Mouse (Mus musculus) neural tube, embryonic 11.5 days (tissue): Measurements from ENCODE around the gene Gm42791. TPM values are rescaled to one million over a fixed set of nuclear protein-coding genes. Genes with fewer than 3 reads are reported as not detected.
A peak's percentile ranks its signal among the peaks of the same experiment; 100 is the strongest.

Source experiments
- ATAC-seq: fragments of 200-750 bp; cut with Nextera tagmentation; 2 replicates; pipeline ENCODE4 v1.8.0; 2017; ENCODE audit warnings: moderate number of reproducible peaks, mild to moderate bottlenecking, moderate TSS enrichment, moderate library complexity; ENCODE audit not compliant: insufficient read depth, low FRiP score, low TSS enrichment
- DNase-seq: peaks from one replicate; pipeline ENCODE4 v3.0.0-alpha.2; 2015; ENCODE audit warnings: low spot score
- H3K27ac ChIP-seq: fragments of 300-500 bp; sonication (generic); 2 replicates; pipeline ENCODE4 v1.5.1; 2014; ENCODE audit warnings: low read depth, mild to moderate bottlenecking, low read length
- H3K27me3 ChIP-seq: fragments of 300-500 bp; sonication (generic); 2 replicates; pipeline ENCODE4 v1.6.1; 2014; ENCODE audit warnings: mild to moderate bottlenecking, low read length, mixed read lengths; ENCODE audit not compliant: control insufficient read depth, insufficient read depth
- H3K36me3 ChIP-seq: fragments of 300-500 bp; sonication (generic); 2 replicates; pipeline ENCODE4 v1.6.1; 2014; ENCODE audit warnings: mild to moderate bottlenecking, low read length, moderate library complexity, mixed read lengths; ENCODE audit not compliant: control insufficient read depth, insufficient read depth
- H3K4me1 ChIP-seq: fragments of 300-500 bp; sonication (generic); 2 replicates; pipeline ENCODE4 v1.6.1; 2014; ENCODE audit warnings: low read length, mixed read lengths; ENCODE audit not compliant: control insufficient read depth, insufficient read depth
- H3K4me2 ChIP-seq: fragments of 300-500 bp; sonication (generic); 2 replicates; pipeline ENCODE4 v1.6.1; 2014; ENCODE audit warnings: low read depth, mild to moderate bottlenecking, moderate library complexity
- H3K4me3 ChIP-seq: fragments of 300-500 bp; sonication (generic); 2 replicates; pipeline ENCODE4 v1.5.1; 2014; ENCODE audit warnings: low read depth, low read length
- H3K9ac ChIP-seq: fragments of 300-500 bp; sonication (generic); 2 replicates; pipeline ENCODE4 v1.6.1; 2014; ENCODE audit warnings: mild to moderate bottlenecking, low read length
- H3K9me3 ChIP-seq: fragments of 300-500 bp; sonication (generic); 2 replicates; pipeline ENCODE4 v1.6.1; 2016; ENCODE audit warnings: low read length; ENCODE audit not compliant: control insufficient read depth
- WGBS: fragments of 180-500 bp; shearing (Covaris S2); extraction: QIAGEN DNeasy Blood & Tissue Kit; methylation state at CpG from one replicate; pipeline ENCODE4 v1.1.7; 2014; 5-methylcytosine and 5-hydroxymethylcytosine counted together
- polyA plus RNA-seq: library from polyadenylated mRNA; unstranded; fragments of >200 nt; fragmentation: Nextera tagmentation; extraction: Ambion mirVana; gene quantifications from 2 replicates; pipeline ENCODE4 v1.2.1, GENCODE M21; 2014

Gene Gm42791
- polyA plus RNA-seq, 1 experiment from 2014 or later: 2.0 TPM

DNA sequence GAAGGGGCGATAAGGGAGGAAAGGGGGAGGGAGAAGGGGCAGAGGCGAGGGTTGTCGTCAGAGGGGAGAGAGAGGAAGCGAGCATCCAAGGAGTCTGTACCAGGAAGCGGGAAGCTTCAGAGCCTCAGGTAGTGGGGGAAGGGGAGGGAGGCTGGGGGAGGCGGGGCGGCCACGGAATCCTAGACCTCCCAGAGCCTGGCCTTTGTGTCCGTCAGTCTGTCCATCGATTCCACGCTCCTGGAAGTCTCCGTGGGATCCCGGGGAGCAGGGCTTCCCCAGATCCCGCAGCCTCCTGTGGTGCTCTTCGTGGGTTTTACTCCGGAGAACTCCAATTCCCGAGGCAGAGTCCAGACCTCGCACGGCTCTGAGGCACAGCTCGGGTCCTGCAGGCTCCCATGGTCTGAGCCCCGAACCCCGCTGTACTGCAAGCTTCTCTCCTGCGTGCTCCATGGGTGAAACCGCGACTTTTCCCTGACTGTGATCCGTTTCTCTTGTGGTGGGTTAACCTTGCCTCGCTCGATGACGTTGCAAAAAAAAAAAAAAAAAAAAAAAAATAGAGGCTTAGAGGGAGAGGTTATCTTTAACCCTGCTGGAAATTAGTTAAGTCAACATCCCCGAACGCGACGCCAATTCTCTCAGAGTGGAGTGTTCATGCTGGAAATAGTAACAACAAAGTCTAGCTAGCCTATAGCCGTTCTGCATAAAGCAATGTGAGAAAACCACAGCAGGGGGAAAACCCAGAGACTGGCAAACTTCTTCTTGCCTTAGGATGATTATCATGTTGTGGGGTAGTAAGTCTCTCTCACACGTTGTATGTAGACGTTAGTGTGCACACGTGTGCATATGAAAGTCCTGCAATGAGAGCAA, 20.6 kb upstream of the Gm42791 start:
- ATAC-seq (peak; percentile 45; the same call in 1 of the 2 replicates), DNase-seq (peak; percentile 48)
- H3K27ac ChIP-seq: no peak overlapping the region
- peak overlapping the region; percentile 48 for H3K4me3 ChIP-seq
- H3K4me1 ChIP-seq: no peaks in the 10 kb centered on the region; the same call in 1 of the 2 replicates
- peak overlapping the region; percentile 84 for H3K4me2 ChIP-seq
- H3K9ac ChIP-seq: peak overlapping the region; percentile 66
- no peaks in the 10 kb centered on the region for H3K27me3 ChIP-seq
- no peaks in the 10 kb centered on the region for H3K9me3 ChIP-seq
- no peaks in the 10 kb centered on the region for H3K36me3 ChIP-seq
- 3% methylated on average over 31 of the region's 37 CpGs for WGBS

DNA sequence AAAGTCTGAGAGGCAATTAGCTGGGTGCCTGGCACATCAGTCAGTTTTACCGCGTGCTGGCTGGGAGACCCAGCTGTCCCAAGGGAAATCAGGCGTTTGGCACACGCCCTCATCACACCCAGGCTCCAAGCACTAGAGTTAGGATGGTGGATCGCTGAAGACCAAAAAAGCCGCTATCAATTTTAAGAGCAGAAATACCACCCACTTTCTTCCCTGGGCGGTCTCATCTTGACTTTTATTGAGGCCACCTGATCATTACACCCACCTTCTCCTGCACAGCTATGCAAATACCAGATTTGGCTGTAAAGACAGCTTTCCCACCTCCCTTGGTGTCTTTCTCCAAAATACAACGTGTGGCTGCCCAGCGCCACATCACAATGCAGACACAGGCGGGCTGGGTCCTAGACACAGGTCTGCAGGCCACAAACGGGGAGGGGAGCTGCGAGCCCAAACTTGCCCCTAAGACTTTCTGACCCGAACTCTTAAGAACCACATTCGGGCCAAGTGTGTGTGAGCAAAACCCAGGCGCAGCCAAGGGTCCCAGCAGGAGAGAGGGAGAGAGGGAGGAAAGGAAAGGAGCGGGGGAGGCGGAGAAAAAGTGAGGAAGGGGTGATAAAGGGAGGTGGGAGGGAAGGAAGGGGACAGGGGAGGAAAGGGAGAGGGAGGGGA, 19.8 kb upstream of the Gm42791 start:
- Histone ChIP-seq H3K4me1 (no peaks in the 10 kb centered on the region; the same call in 1 of the 2 replicates), H3K27ac (no peak overlapping the region), H3K27me3 (no peaks in the 10 kb centered on the region), H3K9me3 (no peaks in the 10 kb centered on the region), H3K4me2 (peak overlapping the region; percentile 84), H3K36me3 (no peaks in the 10 kb centered on the region), H3K9ac (peak overlapping the region; percentile 66), H3K4me3 (peak overlapping the region; percentile 48)
- DNase-seq (peak; percentile 25), ATAC-seq (peak; percentile 41; the same call in 1 of the 2 replicates)
- 5% methylated on average over 17 of the region's 17 CpGs for WGBS

DNA sequence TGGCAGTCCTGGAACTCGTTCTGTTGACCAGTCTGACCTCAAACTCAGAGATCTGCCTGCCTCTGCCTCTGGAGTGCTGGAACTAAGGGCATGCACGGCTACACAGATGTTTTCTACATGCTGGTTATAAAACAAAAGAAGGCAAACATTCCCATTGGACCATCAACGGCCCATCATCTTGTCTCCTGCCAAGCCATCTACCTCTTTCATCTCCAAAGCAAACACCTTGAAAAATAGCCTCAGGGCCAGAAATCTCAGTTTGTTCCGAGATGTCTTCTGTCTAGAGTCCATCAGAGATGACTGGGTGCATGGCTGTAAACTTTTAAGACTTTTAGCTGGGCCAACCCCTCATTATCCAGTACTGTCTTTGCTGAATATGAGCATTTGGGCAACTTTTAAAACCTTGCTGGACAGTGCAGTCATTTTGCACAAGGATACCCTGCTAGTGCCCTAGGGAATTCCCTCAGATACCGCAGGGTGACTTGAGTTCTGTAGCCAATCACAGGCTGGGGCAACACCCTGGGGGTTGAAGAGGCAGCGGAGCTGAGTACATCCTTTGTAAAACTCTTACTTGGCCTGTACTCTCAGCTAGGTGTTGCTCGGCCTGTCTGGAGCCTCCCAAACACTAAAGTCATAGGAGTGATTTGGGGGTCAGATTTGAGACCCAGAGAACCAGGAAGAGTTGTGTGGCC, 19.0 kb upstream of the Gm42791 start:
- Histone ChIP-seq H3K4me1 (no peaks in the 10 kb centered on the region; the same call in 1 of the 2 replicates), H3K27ac (no peak overlapping the region), H3K27me3 (no peaks in the 10 kb centered on the region), H3K36me3 (no peaks in the 10 kb centered on the region), H3K9me3 (no peaks in the 10 kb centered on the region), H3K9ac (no peak overlapping the region), H3K4me3 (no peak overlapping the region), H3K4me2 (no peak overlapping the region)
- DNase-seq (no peak), ATAC-seq (no peak)
- 70% methylated on average over 7 of the region's 7 CpGs for WGBS

DNA sequence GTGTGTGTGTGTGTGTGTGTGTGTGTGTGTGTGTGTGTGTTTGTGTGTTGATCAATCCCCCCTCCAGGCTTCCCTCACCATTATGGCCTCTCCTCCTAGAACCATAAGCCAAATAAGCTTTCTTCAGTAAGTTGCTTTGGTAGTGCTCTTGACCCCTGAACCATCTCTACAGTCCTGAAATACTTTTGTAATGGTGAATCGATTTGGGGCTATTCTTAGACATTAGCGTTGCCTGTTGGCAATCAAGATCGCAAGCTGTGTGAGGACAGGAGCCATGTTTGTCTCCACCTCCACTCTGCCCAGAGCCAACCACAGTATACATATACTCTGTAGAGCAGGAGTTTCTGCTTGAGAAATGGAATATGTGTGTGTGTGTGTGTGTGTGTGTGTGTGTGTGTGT, 14.2 kb upstream of the Gm42791 start:
- Histone ChIP-seq H3K27me3 (no peaks in the 10 kb centered on the region), H3K4me1 (peaks cover 3% of the 10 kb centered on the region), H3K4me2 (no peak overlapping the region), H3K36me3 (no peaks in the 10 kb centered on the region), H3K9ac (no peak overlapping the region), H3K27ac (no peak overlapping the region), H3K4me3 (no peak overlapping the region), H3K9me3 (no peaks in the 10 kb centered on the region)
- 92% methylated on average over 3 of the region's 3 CpGs for WGBS
- no peak for ATAC-seq
- no peak for DNase-seq

GRCm38 (mm10) chr5:149007295-149007646, 12.3 kb upstream of the Gm42791 start:
- Histone ChIP-seq H3K9me3 (no peaks in the 10 kb centered on the region), H3K36me3 (no peaks in the 10 kb centered on the region), H3K27me3 (no peaks in the 10 kb centered on the region), H3K9ac (peak overlapping the region; percentile 51), H3K4me3 (no peak overlapping the region), H3K4me2 (no peak overlapping the region), H3K4me1 (peaks cover 3% of the 10 kb centered on the region), H3K27ac (0 out of 2 replicates have a peak overlapping the region, but pooled peaks have one; percentile 42)
- 77% methylated on average over 5 of the region's 5 CpGs for WGBS
- DNase-seq: no peak
- no peak for ATAC-seq

DNA sequence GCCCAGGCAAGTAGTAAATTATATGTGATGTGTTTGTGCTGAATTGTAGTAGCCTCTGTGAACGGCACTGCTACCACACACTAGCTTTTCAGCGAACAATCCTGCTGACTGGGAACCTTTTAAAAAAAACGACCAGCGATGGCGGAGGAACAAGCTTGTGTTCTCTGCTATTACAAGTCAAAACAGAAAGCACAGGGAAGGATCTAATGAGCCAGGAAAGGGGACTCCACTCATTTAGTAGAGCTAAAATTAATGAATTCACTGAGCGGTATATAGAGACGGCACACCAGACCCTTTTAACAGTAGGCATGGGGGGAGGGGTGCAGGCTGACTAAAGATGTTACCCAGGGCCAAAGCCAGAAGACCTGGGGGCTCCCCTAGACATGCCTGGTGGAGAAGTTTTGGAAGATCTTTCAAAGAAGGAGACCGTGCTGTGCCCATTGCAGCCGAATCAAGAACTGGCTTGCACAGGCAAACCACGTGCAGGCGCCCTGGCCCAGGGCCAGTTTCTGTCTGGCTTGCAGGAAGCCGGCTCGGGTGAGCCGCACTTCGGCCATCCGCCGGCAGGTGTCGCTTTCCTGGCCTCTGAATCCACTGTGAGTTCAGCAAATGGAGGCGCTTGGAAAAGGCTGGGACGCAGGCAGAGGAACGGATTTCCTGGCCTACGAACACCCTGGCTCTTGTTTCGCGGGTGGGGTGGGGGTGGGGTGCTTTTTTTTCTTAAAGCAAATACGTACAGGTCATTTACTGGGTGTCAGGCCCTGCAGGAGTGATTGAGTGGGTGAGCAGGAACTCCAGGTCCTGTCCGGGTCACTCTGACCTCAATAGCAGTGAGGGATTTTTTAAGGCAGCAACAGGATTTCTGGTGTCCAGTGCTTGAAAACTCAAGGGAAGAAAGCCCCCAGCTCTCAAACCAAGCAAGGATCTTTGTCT, 11.7 kb upstream of the Gm42791 start:
- DNase-seq (peak; percentile 99), ATAC-seq (peak; percentile 90)
- H3K4me2 ChIP-seq: peak overlapping the region; percentile 31
- 12% methylated on average over 26 of the region's 26 CpGs for WGBS
- H3K9ac ChIP-seq: peak overlapping the region; percentile 51
- peak overlapping the region; percentile 42; the same call in 1 of the 2 replicates for H3K27ac ChIP-seq
- H3K36me3 ChIP-seq: no peaks in the 10 kb centered on the region
- H3K4me1 ChIP-seq: peaks cover 3% of the 10 kb centered on the region
- H3K9me3 ChIP-seq: no peaks in the 10 kb centered on the region
- 0 out of 2 replicates have a peak overlapping the region, but pooled peaks have one; percentile 12 for H3K4me3 ChIP-seq
- H3K27me3 ChIP-seq: no peaks in the 10 kb centered on the region

DNA sequence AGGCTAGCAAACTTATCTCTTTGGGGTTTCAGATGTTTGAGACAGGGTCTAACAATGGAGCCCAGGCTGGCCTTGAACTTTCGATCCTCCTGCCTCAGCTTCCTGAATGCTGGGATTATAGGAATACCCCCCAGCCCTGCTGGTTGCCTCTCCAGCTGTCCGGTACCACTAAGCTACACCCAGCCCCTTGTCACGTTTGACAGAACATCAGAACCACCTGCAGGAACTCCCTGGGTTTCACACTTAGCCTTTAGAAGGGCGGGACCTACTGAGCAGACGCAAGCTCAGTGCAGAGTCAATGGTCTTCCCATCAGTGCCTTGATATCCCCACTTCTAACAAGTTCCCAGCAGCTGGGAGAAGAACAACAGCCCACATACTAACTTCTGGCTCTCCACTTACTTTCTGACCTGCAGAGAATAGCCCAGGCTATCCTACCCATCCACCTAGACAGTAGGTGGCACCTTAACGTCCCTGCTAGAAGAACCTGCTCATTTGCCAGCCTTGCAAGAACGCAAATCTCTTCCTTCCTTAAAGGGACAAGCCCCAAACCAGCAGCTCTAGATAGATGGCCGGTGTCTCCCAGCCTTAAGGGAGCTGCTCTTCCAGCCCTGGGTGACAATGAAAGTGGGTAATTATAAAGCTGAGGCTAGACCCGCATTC, 10.9 kb upstream of the Gm42791 start:
- WGBS: 68% methylated on average over 9 of the region's 9 CpGs
- H3K4me2 ChIP-seq: no peak overlapping the region
- H3K4me3 ChIP-seq: no peak overlapping the region
- peaks cover 3% of the 10 kb centered on the region for H3K4me1 ChIP-seq
- ATAC-seq: no peak
- no peaks in the 10 kb centered on the region for H3K27me3 ChIP-seq
- DNase-seq: no peak
- H3K9ac ChIP-seq: no peak overlapping the region
- H3K27ac ChIP-seq: no peak overlapping the region
- no peaks in the 10 kb centered on the region for H3K9me3 ChIP-seq
- H3K36me3 ChIP-seq: no peaks in the 10 kb centered on the region
